Mouse (Mus musculus) megakaryocyte, embryonic 14.5 days (primary cell): ENCODE data around the gene Lbhd2.

Experiments used
- FLI1 ChIP-seq: IDR thresholded peaks from 2 replicates; pipeline ENCODE4 v1.6.1; 2012; ENCODE audit warnings: low read length, inconsistent platforms, mixed read lengths
- GATA1 ChIP-seq: IDR thresholded peaks from 3 replicates; pipeline ENCODE4 v1.6.1; 2012; ENCODE audit warnings: mixed read lengths, low read length, inconsistent platforms, borderline replicate concordance

GRCm38 (mm10) chr12:111423570-111424129 is 17.0 kb downstream of the Lbhd2 start:
- TF ChIP-seq GATA1: no peak
- TF ChIP-seq FLI1: no peak
